Mouse (Mus musculus): ENCODE measurements around the gene Fam162a.

DNA sequence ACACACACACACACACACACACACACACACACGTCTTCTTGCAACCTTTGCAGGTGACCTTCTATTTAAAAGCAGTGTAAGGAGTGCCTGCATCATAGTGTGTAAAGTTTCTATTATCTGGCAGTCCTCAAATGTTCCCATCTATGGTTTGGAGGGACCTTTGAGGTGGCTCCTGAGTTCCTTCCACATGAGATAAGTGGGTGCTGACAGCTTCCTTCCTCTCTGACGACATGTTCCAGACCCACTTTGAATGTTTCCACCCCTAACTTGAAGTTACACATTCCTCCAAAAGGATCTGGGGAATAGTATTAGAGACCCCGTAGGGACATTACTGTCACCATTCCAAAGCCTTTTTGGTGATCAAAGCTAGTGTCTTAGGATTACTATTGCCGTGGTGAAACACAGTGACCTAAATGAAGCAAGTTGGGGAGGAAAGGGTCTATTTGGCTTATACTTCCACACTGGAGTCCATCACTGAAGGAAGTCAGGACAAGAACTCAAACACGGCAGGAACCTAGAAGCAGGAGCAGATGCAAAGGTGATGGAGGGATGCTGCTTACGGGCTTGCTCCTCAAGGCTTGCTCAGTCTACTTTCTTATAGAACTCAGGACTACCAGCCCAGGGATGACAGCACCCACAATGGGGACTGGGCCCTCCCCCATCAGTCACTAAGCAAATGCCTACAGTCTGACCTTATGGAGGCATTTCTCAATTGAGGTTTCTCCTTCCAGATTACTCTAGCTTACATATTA is 17.7 kb downstream of the Fam162a start:
- TF ChIP-seq CTCF (IDR thresholded peaks at IDR 0.05; ENCODE audit: low read depth, low read length) (no peak), POLR2A (IDR thresholded peaks at IDR 0.05; ENCODE audit: extremely low read depth, insufficient read depth, low read length) (no peak)

Measured in liver, adult 2 months (tissue).